Mouse (Mus musculus) intestine, embryonic 14.5 days (tissue): ENCODE data around the gene Gsg1. TPM values are rescaled to one million over a fixed set of nuclear protein-coding genes. Genes with fewer than 3 reads are reported as not detected.

Source experiments
- ATAC-seq: fragments of 200-750 bp; cut with Nextera tagmentation; replicated peaks from 2 replicates; pipeline ENCODE4 v1.8.0; 2017; ENCODE audit warnings: low read depth, moderate number of reproducible peaks, moderate TSS enrichment, moderate library complexity; ENCODE audit not compliant: low FRiP score, low TSS enrichment
- DNase-seq: peaks from one replicate; pipeline ENCODE4 v3.0.0-alpha.2; 2018; ENCODE audit warnings: low spot score
- H3K27ac ChIP-seq: fragments of 300-500 bp; sonication (generic); 2 replicates; pipeline ENCODE4 v1.5.1; 2014; ENCODE audit warnings: low read depth, mild to moderate bottlenecking, control low read depth
- H3K27me3 ChIP-seq: fragments of 300-500 bp; sonication (generic); replicated peaks from 2 replicates; pipeline ENCODE4 v1.6.1; 2014; ENCODE audit warnings: low read length, control low read depth; ENCODE audit not compliant: control insufficient read depth, insufficient read depth
- H3K36me3 ChIP-seq: fragments of 300-500 bp; sonication (generic); 2 replicates; pipeline ENCODE4 v1.6.1; 2014; ENCODE audit warnings: low read length, control low read depth; ENCODE audit not compliant: control insufficient read depth, insufficient read depth
- H3K4me1 ChIP-seq: fragments of 300-500 bp; sonication (generic); replicated peaks from 2 replicates; pipeline ENCODE4 v1.6.1; 2014; ENCODE audit warnings: low read length, control low read depth, mixed read lengths; ENCODE audit not compliant: control insufficient read depth, insufficient read depth
- H3K4me2 ChIP-seq: fragments of 300-500 bp; sonication (generic); 2 replicates; pipeline ENCODE4 v1.6.1; 2014; ENCODE audit warnings: low read length
- H3K4me3 ChIP-seq: fragments of 300-500 bp; sonication (generic); 2 replicates; pipeline ENCODE4 v1.5.1; 2014; ENCODE audit warnings: low read depth, low read length, control low read depth, mixed read lengths
- H3K9ac ChIP-seq: fragments of 300-500 bp; sonication (generic); 2 replicates; pipeline ENCODE4 v1.6.1; 2014; ENCODE audit warnings: mild to moderate bottlenecking, low read length
- H3K9me3 ChIP-seq: fragments of 300-500 bp; sonication (generic); 2 replicates; pipeline ENCODE4 v1.6.1; 2016; ENCODE audit warnings: low read length, control low read depth; ENCODE audit not compliant: control insufficient read depth
- WGBS: fragments of 180-500 bp; shearing (Covaris S2); extraction: QIAGEN DNeasy Blood & Tissue Kit; methylation state at CpG from one replicate; pipeline ENCODE4 v1.1.7; 2014; 5-methylcytosine and 5-hydroxymethylcytosine counted together
- polyA plus RNA-seq: library from polyadenylated mRNA; unstranded; fragments of >200 nt; fragmentation: Nextera tagmentation; extraction: Ambion mirVana; gene quantifications from 2 replicates; pipeline ENCODE4 v1.2.1, GENCODE M21; 2014

Gene Gsg1
- polyA plus RNA-seq, 1 experiment from 2014 or later = 0.70 TPM

DNA sequence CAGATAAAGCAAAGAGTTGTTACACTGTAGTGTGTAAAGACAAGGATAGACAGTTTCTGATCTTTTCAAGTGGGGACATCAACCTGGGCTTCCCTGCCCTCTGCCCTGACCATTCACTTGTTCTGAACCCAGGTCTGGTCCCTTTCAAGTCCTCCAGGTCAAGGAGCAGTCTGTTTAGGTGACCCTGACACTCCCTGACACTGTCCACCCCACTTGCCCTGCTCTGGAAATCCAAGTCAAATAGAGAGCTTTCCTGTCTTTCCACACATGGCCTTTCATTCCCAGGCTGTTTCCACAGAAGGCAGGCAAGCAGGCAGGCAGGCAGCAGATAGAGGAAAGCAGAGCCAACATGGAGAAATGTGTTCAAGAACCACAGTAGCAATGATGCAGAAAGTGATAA is 14.2 kb upstream of the Gsg1 start:
- Histone ChIP-seq H3K4me1 (no peaks in the 10 kb centered on the region), H3K36me3 (no peaks in the 10 kb centered on the region), H3K4me2 (no peak overlapping the region), H3K9me3 (peaks cover 3% of the 10 kb centered on the region; the same call in 1 of the 2 replicates), H3K27me3 (no peaks in the 10 kb centered on the region), H3K27ac (no peak overlapping the region), H3K4me3 (no peak overlapping the region), H3K9ac (no peak overlapping the region)
- no peak for ATAC-seq
- no peak for DNase-seq

DNA sequence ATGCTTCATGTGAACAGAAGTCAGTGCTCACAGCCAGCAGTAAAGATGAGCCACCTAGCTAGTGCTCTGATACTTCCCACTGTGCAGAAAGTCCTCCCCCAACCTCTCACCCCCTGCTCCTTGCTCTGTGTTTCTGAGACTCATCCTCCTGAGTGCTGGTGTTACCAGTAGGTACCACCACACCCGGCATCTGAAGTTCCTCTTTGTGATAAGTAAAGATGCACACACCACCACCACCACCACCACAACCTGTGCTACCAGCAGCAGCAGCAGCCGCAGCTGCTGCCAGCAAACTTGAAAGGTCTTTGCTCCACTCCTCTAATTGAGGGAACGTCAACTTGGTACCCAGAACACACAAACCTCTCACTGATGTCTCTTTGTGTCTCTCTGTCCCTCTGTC is 13.1 kb upstream of the Gsg1 start:
- no peak overlapping the region for H3K9ac ChIP-seq
- H3K27me3 ChIP-seq = no peaks in the 10 kb centered on the region
- H3K4me2 ChIP-seq = no peak overlapping the region
- DNase-seq = no peak
- no peaks in the 10 kb centered on the region for H3K4me1 ChIP-seq
- no peak overlapping the region for H3K4me3 ChIP-seq
- 72% methylated on average over 3 of the region's 3 CpGs for WGBS
- H3K9me3 ChIP-seq = peaks cover 3% of the 10 kb centered on the region; the same call in 1 of the 2 replicates
- H3K27ac ChIP-seq = no peak overlapping the region
- no peak for ATAC-seq
- no peaks in the 10 kb centered on the region for H3K36me3 ChIP-seq

DNA sequence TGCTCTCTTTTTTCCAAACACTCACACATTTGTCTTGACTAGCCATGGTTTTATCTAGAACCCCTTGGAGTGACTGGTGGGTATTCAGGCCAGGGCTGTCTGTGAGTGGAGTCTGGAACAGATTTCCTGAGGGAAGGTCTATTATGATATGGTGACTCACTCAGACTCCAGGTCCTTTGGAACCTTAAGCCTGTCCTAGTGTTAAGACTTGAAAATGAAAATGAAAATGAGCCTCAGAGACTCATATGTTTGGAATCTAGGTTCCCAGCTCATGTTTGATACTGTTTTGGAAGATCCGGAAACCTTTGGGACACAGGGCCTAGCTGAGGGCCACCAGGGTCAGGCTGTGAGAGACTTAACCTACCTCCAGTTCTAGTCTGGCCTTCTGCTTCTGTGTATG is 11.9 kb upstream of the Gsg1 start:
- DNase-seq (no peak), ATAC-seq (no peak)
- Histone ChIP-seq H3K36me3 (no peaks in the 10 kb centered on the region), H3K9ac (no peak overlapping the region), H3K27me3 (no peaks in the 10 kb centered on the region), H3K4me3 (no peak overlapping the region), H3K9me3 (peaks cover 3% of the 10 kb centered on the region; the same call in 1 of the 2 replicates), H3K4me1 (no peaks in the 10 kb centered on the region), H3K4me2 (no peak overlapping the region), H3K27ac (no peak overlapping the region)
- WGBS = 100% methylated on average over 1 of the region's 1 CpGs

DNA sequence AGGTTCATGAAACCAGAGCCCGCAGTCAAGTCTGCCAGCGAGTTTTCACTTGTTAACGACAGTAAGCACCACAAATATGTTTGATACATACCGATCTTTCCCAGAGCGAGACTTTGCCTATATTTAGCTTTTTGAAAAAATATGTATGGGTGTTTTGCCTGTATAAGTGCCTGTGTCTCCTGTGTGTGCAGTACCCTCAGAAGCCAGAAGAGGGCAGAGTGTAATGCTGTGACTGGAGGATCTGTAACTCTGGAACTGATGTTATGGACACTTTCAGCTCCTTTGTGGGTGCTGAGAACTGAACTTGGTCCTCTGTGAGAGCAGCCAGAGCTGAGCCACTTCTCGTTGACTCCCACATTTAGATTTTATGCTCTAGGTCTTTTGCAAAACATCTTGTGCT is 10.0 kb upstream of the Gsg1 start:
- no peak overlapping the region for H3K4me2 ChIP-seq
- H3K27ac ChIP-seq = no peak overlapping the region
- ATAC-seq (no peak), DNase-seq (no peak)
- H3K27me3 ChIP-seq = no peaks in the 10 kb centered on the region
- no peak overlapping the region for H3K9ac ChIP-seq
- peaks cover 3% of the 10 kb centered on the region; the same call in 1 of the 2 replicates for H3K9me3 ChIP-seq
- no peaks in the 10 kb centered on the region for H3K36me3 ChIP-seq
- no peak overlapping the region for H3K4me3 ChIP-seq
- H3K4me1 ChIP-seq = no peaks in the 10 kb centered on the region
- WGBS = 93% methylated on average over 6 of the region's 6 CpGs

DNA sequence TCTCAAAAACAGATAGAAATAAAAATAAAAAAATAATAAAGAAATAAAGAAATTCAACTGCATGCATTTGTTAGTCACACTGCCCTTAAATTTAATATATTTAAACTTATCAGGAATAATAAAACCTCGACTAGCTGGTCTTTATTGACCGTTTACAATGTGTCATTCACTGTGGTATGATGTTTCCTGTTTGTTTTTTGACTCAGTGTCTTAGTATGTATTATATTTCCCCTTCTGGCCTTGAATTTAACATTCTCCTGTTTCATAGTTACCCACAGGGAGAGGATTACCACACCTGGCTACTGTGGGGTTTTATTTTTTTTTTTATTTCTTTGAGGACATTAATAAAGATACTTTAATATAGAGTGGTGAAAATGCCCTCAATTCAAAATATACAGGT is 8.4 kb upstream of the Gsg1 start:
- Histone ChIP-seq H3K4me3 (no peak overlapping the region), H3K27me3 (no peaks in the 10 kb centered on the region), H3K27ac (no peak overlapping the region), H3K4me2 (no peak overlapping the region), H3K4me1 (no peaks in the 10 kb centered on the region), H3K9me3 (peaks cover 3% of the 10 kb centered on the region; the same call in 1 of the 2 replicates), H3K36me3 (no peaks in the 10 kb centered on the region), H3K9ac (no peak overlapping the region)
- ATAC-seq (no peak), DNase-seq (no peak)
- 60% methylated on average over 2 of the region's 2 CpGs for WGBS

DNA sequence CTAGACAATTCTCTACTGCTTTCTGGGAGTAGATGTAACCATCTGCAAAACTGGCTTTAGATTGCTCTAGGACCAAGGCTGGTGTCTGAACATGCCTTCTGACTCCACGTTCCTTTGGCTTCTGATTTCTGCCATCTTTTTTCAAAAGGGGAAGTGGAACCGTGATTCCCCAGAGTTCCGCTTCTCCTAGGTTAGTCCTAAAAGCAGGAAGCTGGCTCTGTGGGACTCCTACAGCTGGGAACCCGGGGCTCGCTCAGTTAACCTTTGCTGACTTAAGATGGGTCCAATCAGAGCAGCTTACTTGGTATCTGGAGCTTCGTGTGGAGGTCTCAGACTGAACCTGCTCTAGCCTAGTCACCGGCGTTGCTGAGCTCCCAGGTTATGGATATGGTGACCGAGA is 7.0 kb upstream of the Gsg1 start:
- Histone ChIP-seq H3K27ac (no peak overlapping the region), H3K9ac (no peak overlapping the region), H3K27me3 (no peaks in the 10 kb centered on the region), H3K4me1 (no peaks in the 10 kb centered on the region), H3K4me2 (no peak overlapping the region), H3K4me3 (no peak overlapping the region), H3K9me3 (peaks cover 3% of the 10 kb centered on the region; the same call in 1 of the 2 replicates), H3K36me3 (no peaks in the 10 kb centered on the region)
- ATAC-seq (no peak), DNase-seq (no peak)
- 91% methylated on average over 9 of the region's 9 CpGs for WGBS

DNA sequence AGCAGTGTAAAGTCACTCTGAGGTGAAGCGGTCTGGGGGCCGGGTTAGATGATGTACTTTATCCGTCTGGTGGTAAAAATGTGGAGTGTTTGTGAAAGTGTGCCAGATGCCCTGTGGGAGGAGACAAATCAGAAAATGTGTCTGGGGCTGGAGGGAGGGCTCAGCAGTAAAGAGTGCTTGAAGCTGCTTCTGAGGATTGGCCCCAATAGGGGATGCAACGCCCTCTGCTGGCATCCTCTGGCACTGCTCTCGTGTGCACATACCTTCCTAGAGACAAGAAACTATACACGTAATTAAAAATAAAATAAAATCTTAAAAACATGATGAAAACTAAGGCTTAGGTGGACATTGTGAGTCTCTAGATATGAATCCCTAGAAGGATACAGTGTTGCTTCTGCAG is 6.3 kb upstream of the Gsg1 start:
- H3K27me3 ChIP-seq = no peaks in the 10 kb centered on the region
- DNase-seq (no peak), ATAC-seq (no peak)
- H3K9ac ChIP-seq = no peak overlapping the region
- H3K4me1 ChIP-seq = no peaks in the 10 kb centered on the region
- no peak overlapping the region for H3K4me3 ChIP-seq
- WGBS = 89% methylated on average over 6 of the region's 6 CpGs
- H3K27ac ChIP-seq = no peak overlapping the region
- H3K36me3 ChIP-seq = no peaks in the 10 kb centered on the region
- peaks cover 3% of the 10 kb centered on the region; the same call in 1 of the 2 replicates for H3K9me3 ChIP-seq
- H3K4me2 ChIP-seq = no peak overlapping the region

DNA sequence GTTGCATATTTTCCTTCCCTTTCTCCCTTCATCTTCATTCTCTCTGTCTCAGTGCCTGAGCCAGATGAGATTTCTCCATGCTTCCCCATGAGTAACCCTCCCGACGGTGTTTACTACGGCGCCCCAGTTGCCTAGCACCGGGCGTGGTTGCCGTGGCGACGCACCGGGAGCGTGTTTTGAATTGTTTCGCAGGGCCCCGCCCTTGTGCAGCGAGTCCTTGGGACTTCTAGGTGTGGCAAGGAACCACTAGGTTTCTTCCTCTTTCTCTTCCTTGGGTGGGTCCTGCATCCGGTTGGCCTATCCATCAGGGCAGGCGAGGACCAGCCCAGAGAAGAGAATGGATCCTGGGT is 1.4 kb downstream of the Gsg1 start:
- Histone ChIP-seq H3K27me3 (no peaks in the 10 kb centered on the region), H3K36me3 (no peaks in the 10 kb centered on the region), H3K9me3 (no peaks in the 10 kb centered on the region), H3K4me3 (peak overlapping the region; percentile 14; the same call in 1 of the 2 replicates), H3K9ac (peak overlapping the region; percentile 6; the same call in 1 of the 2 replicates), H3K4me2 (peak overlapping the region; percentile 48), H3K27ac (peak overlapping the region; percentile 72), H3K4me1 (peaks cover 25% of the 10 kb centered on the region)
- peak; percentile 88 for DNase-seq
- ATAC-seq = peak; percentile 62
- 4% methylated on average over 16 of the region's 16 CpGs for WGBS

DNA sequence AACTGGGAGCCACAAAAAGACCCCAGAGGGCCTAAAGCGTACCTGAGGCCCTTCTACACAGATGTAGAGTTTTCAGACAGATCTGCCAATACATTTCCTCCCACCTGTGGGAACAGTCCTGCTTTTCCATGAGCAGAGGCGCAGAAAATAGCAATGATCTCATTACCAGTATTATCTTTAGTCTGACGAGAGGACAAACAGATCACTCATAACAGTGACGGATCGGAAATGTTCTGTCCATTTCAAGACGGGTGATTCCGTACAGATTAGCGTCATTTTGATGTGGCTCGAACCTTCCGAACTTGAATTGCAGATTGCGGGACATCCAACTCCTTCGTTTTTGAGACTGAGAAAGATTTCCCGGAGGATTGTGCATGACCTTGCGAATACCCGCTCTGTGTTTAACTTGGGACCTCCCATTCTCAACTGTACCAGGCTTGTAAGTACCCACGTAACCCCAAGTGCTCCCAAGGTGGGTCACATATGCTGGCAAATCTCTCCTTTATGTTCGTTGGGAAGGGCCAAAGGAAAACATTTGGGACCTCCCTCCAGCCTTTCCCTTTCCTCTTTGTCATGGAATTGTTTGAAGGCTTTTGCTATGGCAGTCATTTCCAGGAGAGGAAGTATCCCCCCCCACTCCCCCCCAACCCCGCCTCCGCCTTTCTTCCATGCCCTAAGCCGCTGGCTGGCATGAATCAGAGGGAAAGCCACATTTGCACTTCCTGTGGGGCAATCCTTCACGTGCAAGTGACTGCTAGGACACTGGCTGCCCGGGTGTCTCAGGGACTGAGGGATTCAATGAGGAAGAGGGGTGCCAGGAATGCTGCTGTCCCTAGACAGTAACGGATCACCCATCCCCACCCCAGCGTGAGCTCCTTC is 2.1 kb downstream of the Gsg1 start:
- H3K9ac ChIP-seq = peak overlapping the region; percentile 6; the same call in 1 of the 2 replicates
- peaks cover 25% of the 10 kb centered on the region for H3K4me1 ChIP-seq
- peak overlapping the region; percentile 14; the same call in 1 of the 2 replicates for H3K4me3 ChIP-seq
- DNase-seq (no peak), ATAC-seq (no peak)
- no peaks in the 10 kb centered on the region for H3K27me3 ChIP-seq
- peak overlapping the region; percentile 48 for H3K4me2 ChIP-seq
- H3K9me3 ChIP-seq = no peaks in the 10 kb centered on the region
- WGBS = 57% methylated on average over 24 of the region's 24 CpGs
- H3K36me3 ChIP-seq = no peaks in the 10 kb centered on the region
- H3K27ac ChIP-seq = peak overlapping the region; percentile 72
